Mouse (Mus musculus): ENCODE data around the gene Aldh16a1. TPM values are rescaled to one million over a fixed set of nuclear protein-coding genes. Genes with fewer than 3 reads are reported as not detected.

Gene Aldh16a1
- total and polyA plus RNA-seq, 3 experiments, result 26.9 to 49.8 (median 45.1) TPM

GRCm38 (mm10) chr7:45122561-45123185 lies 31.7 kb downstream of the Aldh16a1 start:
- TF ChIP-seq ELF1 (IDR thresholded peaks at IDR 0.05; ENCODE audit: low read depth, low read length) (no peak), JUN (IDR thresholded peaks at IDR 0.05; ENCODE audit: insufficient read depth, low read depth, low read length) (no peak), CTCF (conservative IDR thresholded peaks at IDR 0.05 in 1 of 2, IDR thresholded peaks at IDR 0.05 in 1 of 2; ENCODE audit: low read depth in 2 of 2, low read length in 2 of 2) (no peak), POLR2A (IDR thresholded peaks at IDR 0.05; ENCODE audit: low read depth, low read length) (no peak), USF2 (conservative IDR thresholded peaks at IDR 0.05; ENCODE audit: low read depth, low read length) (no peak), CHD2 (IDR thresholded peaks at IDR 0.05; ENCODE audit: low read length) (no peak), POLR2AphosphoS2 (IDR thresholded peaks at IDR 0.05; ENCODE audit: low read depth, low read length) (no peak), ZKSCAN1 (IDR thresholded peaks at IDR 0.05; ENCODE audit: borderline replicate concordance, low read depth, low read length) (no peak), UBTF (IDR thresholded peaks at IDR 0.05; ENCODE audit: low read depth, low read length) (no peak), RCOR1 (conservative IDR thresholded peaks at IDR 0.05; ENCODE audit: low read depth, low read length) (no peak), TBP (conservative IDR thresholded peaks at IDR 0.05; ENCODE audit: low read depth, low read length) (no peak), CHD1 (IDR thresholded peaks at IDR 0.05; ENCODE audit: low read depth, low read length) (no peak)
- in situ Hi-C loops (cut with MboI; ENCODE audit: low pct_ligation_motif_present, low pct_unique_long_range_greater_than_20kb, low sequenced_read_pairs) (no loop called here), dilution Hi-C loops (cut with MboI; ENCODE audit: extremely low pct_ligation_motif_present, extremely low pct_unique_long_range_greater_than_20kb, low sequenced_read_pairs) (no loop called here)
- peaks cover 10 to 52% of the 10 kb centered on the region in 2 experiments for H3K4me1 ChIP-seq (ENCODE audit: control insufficient read depth in 1 of 2, insufficient read depth in 2 of 2)
- H3K79me2 ChIP-seq (replicated peaks; ENCODE audit: control insufficient read depth, extremely low read depth, insufficient read depth, poor library complexity, severe bottlenecking), result peaks cover 35% of the 10 kb centered on the region
- peaks cover 59 to 80% of the 10 kb centered on the region in 2 experiments for H3K36me3 ChIP-seq (replicated peaks in 1 of 2; ENCODE audit: control insufficient read depth in 1 of 2, insufficient read depth in 1 of 2, low read length in 1 of 2)
- H3K4me3 ChIP-seq (replicated peaks in 1 of 3; ENCODE audit: low read depth in 2 of 3, low read length in 2 of 3, poor library complexity in 1 of 3), result peak overlapping the region; percentile 21 to 92 (median 73)
- H3K9ac ChIP-seq (ENCODE audit: insufficient read depth, low read depth), result peak overlapping the region; percentile 96; the same call in 1 of the 2 replicates
- DNase-seq (ENCODE audit: extremely low read depth), result no peak
- no peaks in the 10 kb centered on the region for H3K9me3 ChIP-seq (replicated peaks; ENCODE audit: low read length)
- peak overlapping the region; percentile 41 for H3K4me2 ChIP-seq (ENCODE audit: insufficient read depth, low read depth, poor library complexity, severe bottlenecking)
- no peak overlapping the region for H3K27ac ChIP-seq (ENCODE audit: insufficient read depth, low read depth)
- H3K27me3 ChIP-seq (replicated peaks), result no peaks in the 10 kb centered on the region

DNA sequence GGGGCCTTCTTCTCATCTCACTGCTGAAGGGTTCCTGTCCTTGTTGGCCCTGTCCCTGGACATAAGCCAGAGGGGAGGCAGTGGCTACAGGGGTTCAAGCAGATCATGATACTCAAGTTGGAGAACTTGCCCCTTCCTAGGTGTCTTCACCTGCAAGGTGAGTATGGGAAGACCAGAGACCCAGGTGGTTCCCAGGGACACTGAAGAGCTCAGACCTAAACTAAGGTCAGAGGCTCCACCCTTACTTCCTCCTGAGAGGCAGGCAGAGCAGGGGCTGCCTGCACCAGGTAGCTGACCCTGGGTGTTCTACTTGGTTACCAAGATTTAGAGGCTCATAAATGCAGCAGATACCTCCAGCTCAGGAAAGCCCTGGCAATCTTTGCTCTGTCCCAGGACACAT lies 32.4 kb downstream of the Aldh16a1 start:
- peaks cover 55 to 75% of the 10 kb centered on the region in 2 experiments for H3K36me3 ChIP-seq (replicated peaks in 1 of 2; ENCODE audit: control insufficient read depth in 1 of 2, insufficient read depth in 1 of 2, low read length in 1 of 2)
- in situ Hi-C loops (cut with MboI; ENCODE audit: low pct_ligation_motif_present, low pct_unique_long_range_greater_than_20kb, low sequenced_read_pairs) (no loop called here), dilution Hi-C loops (cut with MboI; ENCODE audit: extremely low pct_ligation_motif_present, extremely low pct_unique_long_range_greater_than_20kb, low sequenced_read_pairs) (no loop called here)
- H3K9me3 ChIP-seq (replicated peaks; ENCODE audit: low read length), result no peaks in the 10 kb centered on the region
- TF ChIP-seq NRF1 (IDR thresholded peaks at IDR 0.05; ENCODE audit: low read depth, low read length) (no peak), IRF4 (IDR thresholded peaks at IDR 0.05; ENCODE audit: low read depth, low read length) (no peak), EP300 (IDR thresholded peaks at IDR 0.05; ENCODE audit: low read length) (no peak), SIN3A (IDR thresholded peaks at IDR 0.05; ENCODE audit: low read length) (no peak), USF2 (conservative IDR thresholded peaks at IDR 0.05; ENCODE audit: low read depth, low read length) (no peak), CHD2 (IDR thresholded peaks at IDR 0.05; ENCODE audit: low read length) (no peak), MXI1 (IDR thresholded peaks at IDR 0.05; ENCODE audit: low read depth, low read length) (no peak), ZKSCAN1 (IDR thresholded peaks at IDR 0.05; ENCODE audit: borderline replicate concordance, low read depth, low read length) (no peak), ZC3H11A (IDR thresholded peaks at IDR 0.05; ENCODE audit: low read depth, low read length) (no peak), TCF12 (IDR thresholded peaks at IDR 0.05; ENCODE audit: low read depth, low read length) (no peak), NELFE (IDR thresholded peaks at IDR 0.05; ENCODE audit: low read depth, low read length) (no peak), RAD21 (IDR thresholded peaks at IDR 0.05; ENCODE audit: low read depth, low read length) (no peak), MAZ (IDR thresholded peaks at IDR 0.05; ENCODE audit: low read depth, low read length) (no peak), BHLHE40 (IDR thresholded peaks at IDR 0.05; ENCODE audit: low read depth, low read length) (no peak), SMC3 (IDR thresholded peaks at IDR 0.05; ENCODE audit: low read depth, low read length) (no peak), POLR2AphosphoS2 (IDR thresholded peaks at IDR 0.05; ENCODE audit: low read depth, low read length) (no peak), TBP (conservative IDR thresholded peaks at IDR 0.05; ENCODE audit: low read depth, low read length) (no peak)
- H3K27ac ChIP-seq (ENCODE audit: insufficient read depth, low read depth), result no peak overlapping the region
- no peak overlapping the region for H3K9ac ChIP-seq (ENCODE audit: insufficient read depth, low read depth)
- H3K4me1 ChIP-seq (ENCODE audit: control insufficient read depth in 1 of 2, insufficient read depth in 2 of 2), result peaks cover 10 to 55% of the 10 kb centered on the region in 2 experiments
- DNase-seq (ENCODE audit: extremely low read depth), result no peak
- H3K4me2 ChIP-seq (ENCODE audit: insufficient read depth, low read depth, poor library complexity, severe bottlenecking), result 0 out of 2 replicates have a peak overlapping the region, but pooled peaks have one; percentile 22
- peak overlapping the region in 1 of 3 experiments; percentile 19 for H3K4me3 ChIP-seq (replicated peaks in 1 of 3; ENCODE audit: low read depth in 2 of 3, low read length in 2 of 3, poor library complexity in 1 of 3)
- no peaks in the 10 kb centered on the region for H3K27me3 ChIP-seq (replicated peaks)
- H3K79me2 ChIP-seq (replicated peaks; ENCODE audit: control insufficient read depth, extremely low read depth, insufficient read depth, poor library complexity, severe bottlenecking), result peaks cover 28% of the 10 kb centered on the region

Data from CH12.LX (cell line).